Comparison of ENCODE assay signal across 8 mouse cellular contexts in the genomic region with DNA sequence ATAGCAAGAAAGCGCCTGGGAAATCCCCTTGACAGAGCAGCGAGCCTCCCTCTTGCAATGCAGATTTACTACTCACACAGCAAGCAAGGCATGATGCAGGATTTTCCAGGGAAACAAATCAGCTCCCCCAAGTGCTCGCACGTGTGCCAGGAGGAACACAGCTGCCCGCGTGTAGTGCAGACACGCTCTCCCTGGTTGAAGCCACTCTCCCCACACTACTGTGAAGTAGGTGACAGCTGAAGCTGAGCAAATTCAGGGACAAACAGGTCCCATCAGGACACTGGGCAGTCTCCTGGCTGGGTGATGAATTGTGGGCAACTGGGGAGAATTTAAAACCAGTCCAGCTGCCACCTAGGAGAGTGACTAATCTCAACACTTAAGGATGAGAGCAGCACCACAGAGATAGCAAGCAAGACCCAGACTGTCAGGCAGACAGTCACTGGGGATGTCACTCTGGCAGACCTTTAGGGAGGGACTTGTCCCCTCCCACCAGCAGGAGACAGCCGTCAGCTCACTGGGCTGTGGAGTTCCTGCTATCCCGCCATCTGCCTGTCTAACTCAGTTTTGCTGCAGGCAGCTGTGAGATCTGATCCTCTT. TPM values are rescaled to one million over a fixed set of nuclear protein-coding genes. Genes with fewer than 3 reads are reported as not detected.
DNase-seq lines count a peak whose midpoint lies in the region.

No protein-coding gene starts in this region.

- 8% methylated on average over 9 of the region's 9 CpGs for WGBS in midbrain, embryonic 10.5 days

- peak; percentile 63 to 74 for DNase-seq in cerebellum, postnatal 10 days
- DNase-seq in cerebellum, adult 11-12 months = no peak
- peak; percentile 22 to 28 for DNase-seq in right cerebral cortex, adult 2 months (ENCODE audit: low spot score in 2 of 2)
- no peak for DNase-seq in right cerebral cortex, adult 18-20 months
- DNase-seq in midbrain, embryonic 10.5 days (ENCODE audit: low spot score) = peak; percentile 45
- DNase-seq in ovary, postnatal 10 days (ENCODE audit: low spot score) = no peak
- DNase-seq in spleen, postnatal 10 days (ENCODE audit: low spot score in 2 of 2) = no peak
- DNase-seq in urinary bladder, postnatal 4 days (ENCODE audit: low spot score in 2 of 2) = no peak

- peaks cover 12% of the 10 kb centered on the region; the same call in 1 of the 2 replicates for H3K36me3 ChIP-seq in midbrain, embryonic 10.5 days

- peak overlapping the region; percentile 23; the same call in 1 of the 2 replicates for H3K4me3 ChIP-seq in midbrain, embryonic 10.5 days

- no peaks in the 10 kb centered on the region for H3K9me3 ChIP-seq in midbrain, embryonic 10.5 days (replicated peaks)

- peaks cover 66% of the 10 kb centered on the region for H3K4me1 ChIP-seq in midbrain, embryonic 10.5 days

- H3K27me3 ChIP-seq in midbrain, embryonic 10.5 days (ENCODE audit: low read depth, poor library complexity, severe bottlenecking) = peaks cover 20% of the 10 kb centered on the region

- H3K27ac ChIP-seq in midbrain, embryonic 10.5 days (replicated peaks) = peak overlapping the region; percentile 76

RNA-seq across cellular contexts. Expression of gene St8sia2, which starts 6.6 kb away (rescaled TPM):
- 17.3 and 26.9 TPM in 2 replicates for polyA plus RNA-seq in midbrain, embryonic 10.5 days (2016; fragmentation: Nextera tagmentation; extraction: Ambion mirVana)

Comparison
In these comparisons a context has a peak if more than half of its experiments do, and no peak if none do; other contexts are left out.
1. DNase-seq: peak in cerebellum, postnatal 10 days (2 of 2), right cerebral cortex, adult 2 months (2 of 2) and midbrain, embryonic 10.5 days (single experiment); none in cerebellum, adult 11-12 months (single experiment), right cerebral cortex, adult 18-20 months (single experiment), ovary, postnatal 10 days (single experiment), spleen, postnatal 10 days (0 of 2) and urinary bladder, postnatal 4 days (0 of 2).